ENCODE assay signal across 13 mouse cellular contexts in the genomic region with DNA sequence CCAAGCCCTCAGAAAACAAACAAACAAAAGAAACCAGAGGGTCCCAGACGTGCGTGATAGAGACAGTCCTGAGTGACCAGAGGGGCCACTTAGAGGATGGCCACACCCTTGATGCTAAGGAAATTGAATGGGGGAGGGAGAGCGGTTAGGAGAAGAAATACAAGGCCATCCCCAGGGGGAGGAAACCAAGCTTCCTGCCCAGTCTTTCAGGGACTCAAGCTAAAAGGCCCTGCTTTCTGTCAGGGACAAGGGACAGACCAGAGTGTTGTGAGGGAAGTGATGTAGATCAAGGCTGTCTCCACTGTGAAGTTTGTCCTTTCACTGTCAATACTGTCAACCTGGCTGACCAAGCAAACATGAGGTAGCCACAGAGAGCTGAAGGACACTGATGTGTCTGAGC. TPM values are rescaled to one million over a fixed set of nuclear protein-coding genes. Genes with fewer than 3 reads are reported as not detected.
DNase-seq lines count a peak whose midpoint lies in the region; ATAC-seq and TF ChIP-seq lines count a peak whose summit lies in the region.
"Had no signal": no experiment of that assay in that cellular context is flagged by ENCODE, and none has a peak within 500 bp of the region (broad histone marks: within the 10 kb centered on the region; RNA-seq: fewer than 3 reads in every experiment).

No protein-coding gene starts in this region.

- 36% methylated on average over 3 of the region's 3 CpGs for WGBS in heart, embryonic 11.5 days (ENCODE audit: insufficient replicate concordance)
- 62% methylated on average over 3 of the region's 3 CpGs for WGBS in kidney, adult 2 months
- 72% methylated on average over 3 of the region's 3 CpGs for WGBS in midbrain, embryonic 10.5 days
- 66% methylated on average over 3 of the region's 3 CpGs for WGBS in midbrain, embryonic 13.5 days
- 13% methylated on average over 3 of the region's 3 CpGs for WGBS in liver, embryonic 13.5 days (ENCODE audit: insufficient replicate concordance)

- H3K9ac ChIP-seq in heart, embryonic 11.5 days (ENCODE audit: low read depth, low read length) = no peak overlapping the region
- H3K9ac ChIP-seq in midbrain, embryonic 13.5 days (replicated peaks) = no peak overlapping the region
- no peak overlapping the region for H3K9ac ChIP-seq in liver, embryonic 13.5 days
- H3K9ac ChIP-seq: limb, embryonic 13.5 days; midbrain, embryonic 12.5 days had no signal

- DNase-seq in heart, adult 9 months (ENCODE audit: low spot score in 2 of 2) = no peak
- peak; percentile 5 for DNase-seq in kidney, adult 2 months
- no peak for DNase-seq in kidney, adult 8-10 months
- no peak for DNase-seq in midbrain, embryonic 10.5 days (ENCODE audit: low spot score)
- DNase-seq in liver, embryonic 13.5 days = no peak
- DNase-seq: cerebellum, adult 9-10 months had no signal

- no peak overlapping the region for H3K4me2 ChIP-seq in heart, embryonic 11.5 days
- H3K4me2 ChIP-seq in midbrain, embryonic 13.5 days (replicated peaks) = no peak overlapping the region
- H3K4me2 ChIP-seq in liver, embryonic 13.5 days = no peak overlapping the region
- H3K4me2 ChIP-seq: limb, embryonic 13.5 days; midbrain, embryonic 12.5 days had no signal

- no peaks in the 10 kb centered on the region for H3K36me3 ChIP-seq in heart, embryonic 11.5 days (ENCODE audit: control insufficient read depth, insufficient read depth, low read length)
- H3K36me3 ChIP-seq in kidney, adult 2 months (ENCODE audit: control insufficient read depth, insufficient read depth, low read length) = no peaks in the 10 kb centered on the region
- H3K36me3 ChIP-seq in midbrain, embryonic 10.5 days = no peaks in the 10 kb centered on the region
- H3K36me3 ChIP-seq in midbrain, embryonic 13.5 days = no peaks in the 10 kb centered on the region
- no peaks in the 10 kb centered on the region for H3K36me3 ChIP-seq in liver, embryonic 13.5 days
- H3K36me3 ChIP-seq: G1E; limb, embryonic 13.5 days; midbrain, embryonic 12.5 days had no signal

- no peak overlapping the region for H3K4me3 ChIP-seq in heart, embryonic 11.5 days (ENCODE audit: low read depth, low read length)
- no peak overlapping the region for H3K4me3 ChIP-seq in kidney, adult 2 months (ENCODE audit: insufficient read depth, low read depth, low read length)
- H3K4me3 ChIP-seq in midbrain, embryonic 10.5 days = no peak overlapping the region
- no peak overlapping the region for H3K4me3 ChIP-seq in midbrain, embryonic 13.5 days (replicated peaks)
- H3K4me3 ChIP-seq in liver, embryonic 13.5 days (replicated peaks) = no peak overlapping the region
- H3K4me3 ChIP-seq: left cerebral cortex, adult 2 months; limb, embryonic 13.5 days; midbrain, embryonic 12.5 days had no signal

- no peak for TF ChIP-seq CTCF in kidney, adult 2 months (conservative IDR thresholded peaks at IDR 0.05; ENCODE audit: insufficient read depth, insufficient read length, low read depth, low read length)

- no peaks in the 10 kb centered on the region for H3K9me3 ChIP-seq in heart, embryonic 11.5 days (replicated peaks; ENCODE audit: control insufficient read depth, low read length)
- H3K9me3 ChIP-seq in midbrain, embryonic 10.5 days (replicated peaks) = no peaks in the 10 kb centered on the region
- H3K9me3 ChIP-seq in midbrain, embryonic 13.5 days = no peaks in the 10 kb centered on the region
- no peaks in the 10 kb centered on the region for H3K9me3 ChIP-seq in liver, embryonic 13.5 days (replicated peaks)
- H3K9me3 ChIP-seq: limb, embryonic 13.5 days; midbrain, embryonic 12.5 days had no signal

- H3K27ac ChIP-seq in heart, embryonic 11.5 days (ENCODE audit: low read depth, low read length) = peak overlapping the region; percentile 71
- H3K27ac ChIP-seq in kidney, adult 2 months (ENCODE audit: insufficient read depth, low read depth, low read length) = 0 out of 2 replicates have a peak overlapping the region, but pooled peaks have one; percentile 21
- H3K27ac ChIP-seq in midbrain, embryonic 10.5 days (replicated peaks) = peak overlapping the region; percentile 46; the same call in 1 of the 2 replicates
- no peak overlapping the region for H3K27ac ChIP-seq in midbrain, embryonic 13.5 days
- no peak overlapping the region for H3K27ac ChIP-seq in liver, embryonic 13.5 days
- H3K27ac ChIP-seq: left cerebral cortex, adult 2 months; limb, embryonic 13.5 days; midbrain, embryonic 12.5 days had no signal

- TF ChIP-seq POLR2A in kidney, adult 2 months (IDR thresholded peaks at IDR 0.05; ENCODE audit: low read depth, low read length) = no peak

- ATAC-seq in heart, embryonic 11.5 days (replicated peaks; ENCODE audit: insufficient number of reproducible peaks, low FRiP score, low TSS enrichment) = no peak
- ATAC-seq in midbrain, embryonic 13.5 days = no peak
- 0 out of 2 replicates have a peak, but pooled peaks have one; percentile 26 for ATAC-seq in liver, embryonic 13.5 days (ENCODE audit: low read depth)
- ATAC-seq: forebrain, embryonic 14.5 days had no signal

- 0 out of 2 replicates have a peak, but pooled peaks cover 2% of the 10 kb centered on the region for H3K4me1 ChIP-seq in heart, embryonic 11.5 days (ENCODE audit: control insufficient read depth, insufficient read depth, low read length)
- H3K4me1 ChIP-seq in kidney, adult 2 months (ENCODE audit: control insufficient read depth, insufficient read depth, low read length) = peaks cover 3% of the 10 kb centered on the region; the same call in 1 of the 2 replicates
- H3K4me1 ChIP-seq in midbrain, embryonic 10.5 days = peaks cover 18% of the 10 kb centered on the region
- peaks cover 17% of the 10 kb centered on the region for H3K4me1 ChIP-seq in midbrain, embryonic 13.5 days (replicated peaks)
- H3K4me1 ChIP-seq in liver, embryonic 13.5 days (replicated peaks) = peaks cover 12% of the 10 kb centered on the region

- no peaks in the 10 kb centered on the region for H3K27me3 ChIP-seq in heart, embryonic 11.5 days (ENCODE audit: control insufficient read depth, insufficient read depth, low read length)
- H3K27me3 ChIP-seq in kidney, adult 2 months (replicated peaks; ENCODE audit: control insufficient read depth, insufficient read depth, low read length) = no peaks in the 10 kb centered on the region
- H3K27me3 ChIP-seq in midbrain, embryonic 10.5 days (ENCODE audit: low read depth, poor library complexity, severe bottlenecking) = no peaks in the 10 kb centered on the region
- no peaks in the 10 kb centered on the region for H3K27me3 ChIP-seq in midbrain, embryonic 13.5 days
- H3K27me3 ChIP-seq in liver, embryonic 13.5 days = no peaks in the 10 kb centered on the region
- H3K27me3 ChIP-seq: midbrain, embryonic 12.5 days had no signal

RNA-seq across cellular contexts. Expression of a gene that starts 50.5 kb away (rescaled TPM):
- 8.2 and 8.9 TPM in 2 replicates for polyA plus RNA-seq in heart, embryonic 11.5 days (2014; fragmentation: Nextera tagmentation; extraction: Ambion mirVana)
- polyA plus RNA-seq in kidney, adult 2 months (2012; rRNA removed) = 4.1 and 5.6 TPM in 2 replicates
- polyA plus RNA-seq in midbrain, embryonic 10.5 days (2016; fragmentation: Nextera tagmentation; extraction: Ambion mirVana) = 24.8 and 29.7 TPM in 2 replicates
- 36.6 and 41.7 TPM in 2 replicates for polyA plus RNA-seq in midbrain, embryonic 13.5 days (2015; fragmentation: Nextera tagmentation; extraction: Ambion mirVana)
- 0.49 and 0.69 TPM in 2 replicates for polyA plus RNA-seq in liver, embryonic 13.5 days (2015; fragmentation: Nextera tagmentation; extraction: Ambion mirVana)
- polyA plus RNA-seq: G1E had no signal

Comparison
In these comparisons a context has a peak if more than half of its experiments do, and no peak if none do; other contexts are left out.
1. H3K27ac ChIP-seq: peak in heart, embryonic 11.5 days (single experiment), kidney, adult 2 months (single experiment) and midbrain, embryonic 10.5 days (single experiment); none in midbrain, embryonic 13.5 days (single experiment) and liver, embryonic 13.5 days (single experiment).